Mouse (Mus musculus): ENCODE data around the gene Rflnb. TPM values are rescaled to one million over a fixed set of nuclear protein-coding genes. Genes with fewer than 3 reads are reported as not detected.

Gene Rflnb
- total and polyA plus RNA-seq, 3 experiments: 0.19 to 0.85 (median 0.69) TPM

GRCm38 (mm10) chr11:75990965-75991835 is 36.4 kb downstream of the Rflnb start:
- TF ChIP-seq POLR2AphosphoS2 (IDR thresholded peaks at IDR 0.05; ENCODE audit: low read depth, low read length) (no peak), POLR2A (IDR thresholded peaks at IDR 0.05; ENCODE audit: low read depth, low read length) (no peak), RAD21 (IDR thresholded peaks at IDR 0.05; ENCODE audit: low read depth, low read length) (peak; percentile 8), MAFK (IDR thresholded peaks at IDR 0.05; ENCODE audit: insufficient replicate concordance, low read length) (no peak), CTCF (conservative IDR thresholded peaks at IDR 0.05 in 1 of 2, IDR thresholded peaks at IDR 0.05 in 1 of 2; ENCODE audit: low read depth in 2 of 2, low read length in 2 of 2) (peak; percentile 42 to 48; a peak in 3 of 4 replicates)
- Histone ChIP-seq H3K4me1 (ENCODE audit: control insufficient read depth in 1 of 2, insufficient read depth in 2 of 2) (peaks cover 3 to 10% of the 10 kb centered on the region in 2 experiments; a peak in 2 of 4 replicates), H3K27ac (ENCODE audit: insufficient read depth, low read depth) (no peak overlapping the region), H3K4me2 (ENCODE audit: insufficient read depth, low read depth, poor library complexity, severe bottlenecking) (no peak overlapping the region), H3K79me2 (replicated peaks; ENCODE audit: control insufficient read depth, extremely low read depth, insufficient read depth, poor library complexity, severe bottlenecking) (no peaks in the 10 kb centered on the region), H3K27me3 (replicated peaks) (peaks cover 10% of the 10 kb centered on the region), H3K9ac (ENCODE audit: insufficient read depth, low read depth) (no peak overlapping the region), H3K9me3 (replicated peaks; ENCODE audit: low read length) (no peaks in the 10 kb centered on the region), H3K4me3 (replicated peaks in 1 of 3; ENCODE audit: low read depth in 2 of 3, low read length in 2 of 3, poor library complexity in 1 of 3) (no peak overlapping the region), H3K36me3 (replicated peaks in 1 of 2; ENCODE audit: control insufficient read depth in 1 of 2, insufficient read depth in 1 of 2, low read length in 1 of 2) (no peaks in the 10 kb centered on the region)
- in situ Hi-C loops (cut with MboI; ENCODE audit: low pct_ligation_motif_present, low pct_unique_long_range_greater_than_20kb, low sequenced_read_pairs) (no loop called here), dilution Hi-C loops (cut with MboI; ENCODE audit: extremely low pct_ligation_motif_present, extremely low pct_unique_long_range_greater_than_20kb, low sequenced_read_pairs) (no loop called here)
- DNase-seq (ENCODE audit: extremely low read depth): no peak

DNA sequence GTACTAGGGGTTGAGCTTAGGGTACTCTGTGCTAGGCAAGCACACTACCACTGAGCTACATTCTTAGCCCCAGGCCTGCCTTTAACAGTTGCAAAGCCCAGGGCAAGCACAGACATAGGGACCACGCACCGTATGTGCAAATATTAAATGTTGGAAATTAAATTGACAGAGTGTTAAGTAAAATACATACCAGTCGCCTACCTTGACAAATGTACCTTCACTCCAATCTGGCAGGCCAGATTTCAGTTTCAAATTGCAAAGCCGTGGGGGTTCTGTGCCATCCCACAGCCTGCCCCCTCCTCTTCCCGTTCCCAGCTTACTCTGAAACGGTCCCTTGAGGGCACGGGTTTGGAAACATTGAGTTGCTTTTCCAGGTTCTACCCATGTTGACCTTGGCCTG is 41.6 kb downstream of the Rflnb start:
- H3K4me1 ChIP-seq (ENCODE audit: control insufficient read depth in 1 of 2, insufficient read depth in 2 of 2): no peaks in the 10 kb centered on the region; a peak in 1 of 4 replicates
- no peak overlapping the region for H3K4me3 ChIP-seq (replicated peaks in 1 of 3; ENCODE audit: low read depth in 2 of 3, low read length in 2 of 3, poor library complexity in 1 of 3)
- DNase-seq (ENCODE audit: extremely low read depth): no peak
- no peaks in the 10 kb centered on the region for H3K79me2 ChIP-seq (replicated peaks; ENCODE audit: control insufficient read depth, extremely low read depth, insufficient read depth, poor library complexity, severe bottlenecking)
- dilution Hi-C loops (cut with MboI; ENCODE audit: extremely low pct_ligation_motif_present, extremely low pct_unique_long_range_greater_than_20kb, low sequenced_read_pairs): no loop called here
- TF ChIP-seq KAT2A (IDR thresholded peaks at IDR 0.05; ENCODE audit: insufficient replicate concordance, low read length) (no peak), SIN3A (IDR thresholded peaks at IDR 0.05; ENCODE audit: low read length) (no peak), NELFE (IDR thresholded peaks at IDR 0.05; ENCODE audit: low read depth, low read length) (no peak), ZNF384 (IDR thresholded peaks at IDR 0.05; ENCODE audit: low read depth, low read length) (no peak)
- H3K27ac ChIP-seq (ENCODE audit: insufficient read depth, low read depth): no peak overlapping the region
- peaks cover 10% of the 10 kb centered on the region for H3K27me3 ChIP-seq (replicated peaks)
- in situ Hi-C loops (cut with MboI; ENCODE audit: low pct_ligation_motif_present, low pct_unique_long_range_greater_than_20kb, low sequenced_read_pairs): no loop called here
- H3K4me2 ChIP-seq (ENCODE audit: insufficient read depth, low read depth, poor library complexity, severe bottlenecking): no peak overlapping the region
- no peaks in the 10 kb centered on the region for H3K36me3 ChIP-seq (replicated peaks in 1 of 2; ENCODE audit: control insufficient read depth in 1 of 2, insufficient read depth in 1 of 2, low read length in 1 of 2)
- H3K9ac ChIP-seq (ENCODE audit: insufficient read depth, low read depth): no peak overlapping the region
- H3K9me3 ChIP-seq (replicated peaks; ENCODE audit: low read length): no peaks in the 10 kb centered on the region

DNA sequence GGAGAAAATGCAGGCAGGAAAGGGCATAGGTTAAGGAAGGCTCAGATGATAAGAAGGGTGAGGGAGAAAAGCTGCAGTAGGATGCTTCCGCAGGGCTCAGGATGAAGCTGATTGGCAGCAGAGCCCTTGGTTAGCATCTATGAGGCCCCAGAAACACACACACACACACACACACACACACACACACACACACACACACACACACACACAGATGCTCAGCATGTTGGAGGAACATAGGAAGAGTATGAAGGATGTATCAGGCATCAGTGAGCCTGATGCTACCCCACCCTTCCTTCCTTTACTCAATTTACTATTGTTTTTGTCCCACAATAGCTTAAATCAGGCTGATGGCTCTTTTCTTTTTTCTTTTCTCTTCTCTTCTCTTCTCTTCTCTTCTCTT is 43.0 kb downstream of the Rflnb start:
- no peak overlapping the region for H3K27ac ChIP-seq (ENCODE audit: insufficient read depth, low read depth)
- no peak overlapping the region for H3K4me2 ChIP-seq (ENCODE audit: insufficient read depth, low read depth, poor library complexity, severe bottlenecking)
- TF ChIP-seq NRF1 (IDR thresholded peaks at IDR 0.05; ENCODE audit: low read depth, low read length) (no peak), RAD21 (IDR thresholded peaks at IDR 0.05; ENCODE audit: low read depth, low read length) (no peak), ZKSCAN1 (IDR thresholded peaks at IDR 0.05; ENCODE audit: borderline replicate concordance, low read depth, low read length) (no peak), MEF2A (IDR thresholded peaks at IDR 0.05; ENCODE audit: borderline replicate concordance, low read depth, low read length) (no peak), KAT2A (IDR thresholded peaks at IDR 0.05; ENCODE audit: insufficient replicate concordance, low read length) (no peak), JUN (IDR thresholded peaks at IDR 0.05; ENCODE audit: insufficient read depth, low read depth, low read length) (no peak)
- dilution Hi-C loops (cut with MboI; ENCODE audit: extremely low pct_ligation_motif_present, extremely low pct_unique_long_range_greater_than_20kb, low sequenced_read_pairs): no loop called here
- H3K36me3 ChIP-seq (replicated peaks in 1 of 2; ENCODE audit: control insufficient read depth in 1 of 2, insufficient read depth in 1 of 2, low read length in 1 of 2): no peaks in the 10 kb centered on the region
- H3K9me3 ChIP-seq (replicated peaks; ENCODE audit: low read length): no peaks in the 10 kb centered on the region
- in situ Hi-C loops (cut with MboI; ENCODE audit: low pct_ligation_motif_present, low pct_unique_long_range_greater_than_20kb, low sequenced_read_pairs): no loop called here
- H3K9ac ChIP-seq (ENCODE audit: insufficient read depth, low read depth): no peak overlapping the region
- no peak overlapping the region for H3K4me3 ChIP-seq (replicated peaks in 1 of 3; ENCODE audit: low read depth in 2 of 3, low read length in 2 of 3, poor library complexity in 1 of 3)
- no peaks in the 10 kb centered on the region for H3K79me2 ChIP-seq (replicated peaks; ENCODE audit: control insufficient read depth, extremely low read depth, insufficient read depth, poor library complexity, severe bottlenecking)
- peaks cover 10% of the 10 kb centered on the region for H3K27me3 ChIP-seq (replicated peaks)
- peaks cover 0 to 4% of the 10 kb centered on the region in 2 experiments; a peak in 1 of 4 replicates for H3K4me1 ChIP-seq (ENCODE audit: control insufficient read depth in 1 of 2, insufficient read depth in 2 of 2)
- no peak for DNase-seq (ENCODE audit: extremely low read depth)
